Mouse (Mus musculus) bone marrow, adult 2 months (tissue): ENCODE results near the gene Herpud1. TPM values are rescaled to one million over a fixed set of nuclear protein-coding genes. Genes with fewer than 3 reads are reported as not detected.

ENCODE experiments used
- H3K27ac ChIP-seq: fragments of 200-500 bp; 2 replicates; pipeline ENCODE4 v1.5.1; 2012; ENCODE audit warnings: low read depth, mild to moderate bottlenecking, control low read depth, inconsistent platforms, low read length; ENCODE audit not compliant: control insufficient read depth, poor library complexity, insufficient read depth
- H3K4me1 ChIP-seq: fragments of 200-500 bp; 2 replicates; pipeline ENCODE4 v1.6.1; 2011; ENCODE audit warnings: low read length; ENCODE audit not compliant: control insufficient read depth, insufficient read depth
- H3K4me3 ChIP-seq: fragments of 200-500 bp; replicated peaks from 2 replicates; pipeline ENCODE3; 2011; ENCODE audit warnings: mild to moderate bottlenecking, low read depth, low read length, control low read depth; ENCODE audit not compliant: control insufficient read depth
- CTCF ChIP-seq: fragments of 200-500 bp; IDR thresholded peaks from 2 replicates; pipeline ENCODE4 v1.5.1; 2011; ENCODE audit warnings: low read length, control low read depth; ENCODE audit not compliant: control insufficient read depth, insufficient read depth
- POLR2A ChIP-seq: fragments of 200-500 bp; IDR thresholded peaks from 2 replicates; pipeline ENCODE4 v1.6.1; 2011; ENCODE audit warnings: low read depth, mild to moderate bottlenecking, control low read depth, low read length, borderline replicate concordance; ENCODE audit not compliant: control insufficient read depth
- WGBS: fragments of 180-500 bp; shearing (Covaris S2); methylation state at CpG from one replicate; pipeline ENCODE4 v1.1.7; 2018; 5-methylcytosine and 5-hydroxymethylcytosine counted together
- polyA plus RNA-seq: library from polyadenylated mRNA; stranded (reverse); fragments of >200 nt; gene quantifications from 2 replicates; pipeline ENCODE4 v1.2.4, GENCODE M21; 2011; ENCODE audit warnings: low replicate concordance; ENCODE audit not compliant: missing spikeins, insufficient read depth, insufficient read length

The Herpud1 gene
- polyA plus RNA-seq, 1 experiment: 69.2 TPM

DNA sequence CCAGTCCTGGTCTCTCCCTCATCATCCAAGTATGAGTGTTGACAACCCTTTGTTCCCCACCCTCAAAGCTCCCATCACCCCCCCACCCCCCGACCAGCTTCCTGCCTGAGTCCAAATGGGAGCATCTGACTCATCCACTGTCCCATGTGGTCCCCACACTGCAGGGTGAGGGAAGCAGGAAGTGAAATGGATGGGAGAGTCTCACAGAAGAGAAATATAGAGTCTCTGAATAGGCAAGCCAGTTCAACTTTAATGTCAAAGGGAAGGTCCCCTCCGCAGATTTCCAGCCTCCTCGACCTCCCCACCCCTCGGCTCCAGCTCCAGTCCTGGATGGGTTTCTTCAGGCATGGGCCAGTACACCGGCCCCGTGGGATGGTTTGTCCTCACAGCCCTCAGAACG, 43.1 kb downstream of the Herpud1 start:
- Histone ChIP-seq H3K4me1 (peaks cover 4% of the 10 kb centered on the region; the same call in 1 of the 2 replicates), H3K4me3 (no peak overlapping the region), H3K27ac (no peak overlapping the region)
- TF ChIP-seq POLR2A (no peak), CTCF (no peak)
- WGBS: 76% methylated on average over 7 of the region's 7 CpGs

DNA sequence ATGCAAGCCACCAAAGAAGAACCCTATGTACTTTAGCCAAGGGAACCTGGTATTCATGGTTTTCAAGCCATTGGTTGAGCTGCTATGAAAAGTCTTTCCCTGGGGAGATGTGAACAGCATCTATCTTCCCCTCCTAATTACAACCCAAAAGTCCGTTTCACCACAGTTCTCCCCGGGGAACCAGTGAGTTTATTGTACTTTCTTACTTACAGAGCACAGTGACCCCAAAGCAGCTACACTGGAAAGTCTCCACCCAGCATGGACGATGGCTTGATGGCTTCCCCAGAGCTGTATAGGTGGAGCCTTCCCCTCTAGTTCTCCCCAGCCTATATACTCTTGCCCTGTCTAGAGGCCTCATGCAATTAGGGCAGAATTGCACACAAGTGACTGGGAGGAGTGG, 46.0 kb downstream of the Herpud1 start:
- 63% methylated on average over 3 of the region's 3 CpGs for WGBS
- no peak overlapping the region for H3K27ac ChIP-seq
- no peak overlapping the region for H3K4me3 ChIP-seq
- TF ChIP-seq CTCF: no peak
- TF ChIP-seq POLR2A: no peak
- peaks cover 4% of the 10 kb centered on the region; the same call in 1 of the 2 replicates for H3K4me1 ChIP-seq

DNA sequence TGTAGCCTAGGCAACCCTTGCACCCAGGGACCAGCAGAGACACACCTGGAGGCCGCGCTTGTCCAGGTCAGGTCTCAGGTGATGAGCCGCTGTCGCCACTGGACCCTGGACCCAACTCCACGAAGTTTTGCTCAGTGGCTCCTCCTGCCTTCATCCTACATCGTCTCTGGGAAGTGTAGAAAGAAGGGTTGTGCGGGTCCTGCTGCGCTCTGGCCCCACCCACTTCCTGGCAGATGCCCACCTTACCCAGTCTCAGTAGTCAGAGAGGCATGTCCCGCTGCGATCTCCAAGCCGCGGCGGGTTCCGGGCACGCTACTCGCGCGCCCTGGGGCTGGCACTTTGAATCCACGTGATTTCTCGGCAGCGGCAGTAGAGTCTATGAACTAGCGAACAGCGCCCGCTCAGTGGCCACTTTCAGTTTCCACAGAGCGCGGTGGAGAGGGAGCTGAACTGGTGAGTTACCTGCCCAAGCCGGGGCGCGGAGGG, 47.8 kb downstream of the Herpud1 start, which contains the start of gene Nlrc5:
TSS of gene Nlrc5 (plus strand) at position 376 of the 486 bp plus-strand sequence.
- TF ChIP-seq CTCF (peak; percentile 27; the same call in 1 of the 2 replicates), POLR2A (peak; percentile 62; the same call in 1 of the 2 replicates)
- WGBS: under 1% methylated on average over 29 of the region's 29 CpGs
- H3K4me3 ChIP-seq: peak within 1 kb of the TSS; percentile 75
- H3K27ac ChIP-seq: peak within 1 kb of the TSS; percentile 68
- H3K4me1 ChIP-seq: peaks cover 3% of the 10 kb centered on the region; the same call in 1 of the 2 replicates

DNA sequence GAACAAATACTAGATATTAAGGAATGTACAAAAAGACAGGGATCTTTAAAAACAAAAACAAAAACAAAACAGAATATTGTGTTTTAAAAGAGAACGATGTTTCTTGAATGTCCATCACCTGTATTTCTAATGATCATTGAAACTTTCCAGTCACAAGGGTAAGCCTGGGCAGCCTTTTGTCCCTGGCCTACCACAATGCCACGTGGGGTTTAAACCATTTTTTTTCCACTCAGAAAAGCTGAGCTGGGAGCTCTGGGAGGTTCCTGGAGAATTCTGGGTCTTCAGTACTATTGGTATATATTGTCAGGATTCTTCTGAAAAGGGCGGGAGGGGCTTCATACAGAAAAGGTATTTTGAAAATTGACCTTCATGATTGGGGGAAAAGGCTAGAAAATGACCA, 48.7 kb downstream of the Herpud1 start:
- Histone ChIP-seq H3K4me1 (peaks cover 3% of the 10 kb centered on the region; the same call in 1 of the 2 replicates), H3K27ac (no peak overlapping the region), H3K4me3 (no peak overlapping the region)
- TF ChIP-seq POLR2A: no peak
- no peak for TF ChIP-seq CTCF
- WGBS: 52% methylated on average over 3 of the region's 3 CpGs

DNA sequence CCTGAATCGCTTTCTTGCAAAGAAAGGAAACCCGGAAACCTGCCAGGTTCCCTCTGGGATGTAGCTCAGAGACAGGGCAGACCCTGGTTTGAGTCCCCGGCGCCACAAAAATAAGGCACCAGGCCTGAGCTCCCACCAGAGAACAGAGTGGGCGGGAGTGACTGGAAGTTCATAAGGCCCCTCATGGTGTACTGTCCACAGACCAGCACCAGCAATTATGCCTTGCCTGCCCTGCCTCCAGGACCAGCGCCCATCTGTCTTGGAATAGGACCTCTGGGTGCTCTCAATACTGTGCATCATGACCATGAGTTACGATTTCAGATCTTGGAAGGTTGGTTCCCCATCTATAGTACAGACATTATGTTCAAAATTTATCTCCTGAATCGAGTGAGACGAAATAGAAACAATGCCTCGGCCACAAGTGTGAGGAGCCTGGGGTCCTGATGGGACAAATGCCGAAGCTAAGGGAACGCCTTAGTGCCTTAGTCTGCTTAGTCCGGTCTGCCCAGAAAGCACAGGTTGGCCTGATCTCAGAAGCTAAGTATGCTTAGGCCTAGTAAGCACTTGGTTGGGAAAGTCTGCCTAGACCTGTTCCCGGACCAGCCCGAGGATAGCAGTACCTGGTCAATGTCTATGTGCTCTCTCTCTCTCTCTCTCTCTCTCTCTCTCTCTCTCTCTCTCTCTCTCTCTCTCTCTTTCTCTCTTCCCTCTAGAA, 49.3 kb downstream of the Herpud1 start:
- WGBS: 84% methylated on average over 15 of the region's 15 CpGs
- Histone ChIP-seq H3K4me1 (peaks cover 3% of the 10 kb centered on the region; the same call in 1 of the 2 replicates), H3K4me3 (no peak overlapping the region), H3K27ac (no peak overlapping the region)
- TF ChIP-seq POLR2A (no peak), CTCF (no peak)

DNA sequence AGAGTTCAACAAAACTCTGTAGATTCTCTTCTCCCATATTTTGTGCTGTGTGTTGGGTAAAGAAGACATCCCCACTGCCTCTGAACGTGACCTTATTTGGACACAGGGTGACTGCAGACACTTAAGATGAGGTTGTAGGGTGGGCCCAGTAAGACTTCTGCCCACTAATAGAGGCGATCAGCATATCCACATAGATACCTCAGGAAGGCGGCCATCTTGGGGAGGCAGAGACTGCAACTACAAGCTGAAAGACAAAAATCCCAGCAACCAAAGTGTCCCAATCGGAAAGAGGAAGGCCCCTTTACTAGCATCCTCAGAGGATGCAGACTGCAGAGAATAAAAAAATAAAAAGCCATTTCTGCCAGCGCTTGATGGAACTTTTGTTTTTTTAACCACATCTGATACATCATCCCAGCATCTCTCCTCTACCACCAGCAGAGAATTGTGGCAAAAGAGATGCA, 49.9 kb downstream of the Herpud1 start:
- 86% methylated on average over 5 of the region's 5 CpGs for WGBS
- no peak overlapping the region for H3K4me3 ChIP-seq
- peaks cover 3% of the 10 kb centered on the region; the same call in 1 of the 2 replicates for H3K4me1 ChIP-seq
- no peak overlapping the region for H3K27ac ChIP-seq
- no peak for TF ChIP-seq CTCF

DNA sequence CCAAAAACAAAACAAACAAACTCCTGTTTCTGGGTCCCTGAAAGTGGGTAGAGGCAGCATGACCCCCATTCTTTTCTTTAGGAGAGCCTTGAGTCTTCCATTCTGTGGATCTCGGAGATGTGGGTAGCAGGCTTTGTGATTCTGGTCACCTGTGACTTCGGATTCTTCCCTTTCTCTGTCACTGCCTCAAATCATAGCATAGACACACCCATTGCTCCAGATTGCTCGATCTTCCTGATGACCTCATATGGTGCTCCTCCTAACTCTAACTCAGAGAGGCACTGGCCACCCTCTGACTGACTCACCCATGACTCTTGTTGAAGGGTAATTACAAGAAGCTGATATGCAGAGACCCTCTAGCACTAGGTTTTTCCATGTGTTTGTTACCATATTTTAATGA, 50.7 kb downstream of the Herpud1 start:
- no peak overlapping the region for H3K27ac ChIP-seq
- 61% methylated on average over 3 of the region's 3 CpGs for WGBS
- peaks cover 3% of the 10 kb centered on the region; the same call in 1 of the 2 replicates for H3K4me1 ChIP-seq
- no peak overlapping the region for H3K4me3 ChIP-seq
- TF ChIP-seq POLR2A (no peak), CTCF (no peak)

DNA sequence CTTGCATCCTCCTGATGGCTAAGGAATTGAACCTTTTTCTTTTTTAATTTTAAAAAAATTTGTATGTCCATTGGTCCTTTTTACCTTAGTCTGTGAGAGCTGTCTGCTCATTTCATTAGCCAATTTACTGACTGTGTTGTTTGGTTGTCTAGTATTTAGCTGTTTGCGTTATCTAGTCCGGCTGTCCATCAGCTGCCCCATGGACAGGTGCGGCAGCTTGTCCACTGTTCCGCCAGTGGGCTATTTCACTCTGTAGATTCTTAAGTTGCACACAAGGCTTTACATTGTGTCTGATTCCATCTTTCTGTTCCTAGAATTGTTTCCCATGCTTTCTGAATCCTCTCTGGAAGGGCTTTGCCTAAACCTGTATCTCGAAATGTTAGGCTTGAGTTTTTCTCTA, 52.4 kb downstream of the Herpud1 start:
- Histone ChIP-seq H3K27ac (no peak overlapping the region), H3K4me1 (no peaks in the 10 kb centered on the region; the same call in 1 of the 2 replicates), H3K4me3 (no peak overlapping the region)
- TF ChIP-seq POLR2A (no peak), CTCF (no peak)
- 88% methylated on average over 5 of the region's 5 CpGs for WGBS
